Mouse (Mus musculus) heart, postnatal 0 days (tissue): Measurements from ENCODE around the gene Alg14.

Experiments used
- CTCF ChIP-seq: IDR thresholded peaks from 2 replicates; pipeline ENCODE4 v1.5.1; 2016; ENCODE audit warnings: antibody characterized with exemption, control low read depth, low read depth
- EP300 ChIP-seq: IDR thresholded peaks from 2 replicates; pipeline ENCODE4 v1.6.1; 2016; ENCODE audit warnings: antibody characterized with exemption, low read depth

GRCm38 (mm10) chr3:121344056-121344945, 52.7 kb downstream of the Alg14 start:
- TF ChIP-seq CTCF = no peak
- no peak for TF ChIP-seq EP300
